Mouse (Mus musculus): ENCODE data around the gene Acss1. TPM values are rescaled to one million over a fixed set of nuclear protein-coding genes. Genes with fewer than 3 reads are reported as not detected.

The Acss1 gene
- total and polyA plus RNA-seq, 2 experiments from 2014 or later: 18.5 to 59.2 TPM

DNA sequence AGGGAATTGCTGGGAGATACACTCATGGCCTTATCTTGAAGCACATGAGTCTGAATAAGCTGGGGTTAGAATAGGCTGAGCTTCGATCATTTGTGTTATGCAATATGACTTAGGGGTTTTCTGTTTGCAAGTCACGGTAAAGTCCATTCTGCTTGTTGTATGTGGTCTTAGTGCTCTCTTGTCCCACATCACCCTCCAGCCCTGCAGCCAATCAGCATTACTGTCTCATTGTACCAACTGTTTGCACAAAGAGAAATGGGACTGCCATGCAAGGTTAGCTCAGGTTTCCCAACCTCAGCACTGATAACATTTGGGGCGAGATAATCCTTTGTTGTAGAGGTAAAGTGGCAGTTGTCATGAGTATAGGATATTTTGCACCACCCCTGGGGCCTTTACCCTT, 58.2 kb downstream of the Acss1 start:
- Histone ChIP-seq H3K9me3 (replicated peaks; ENCODE audit: control insufficient read depth, low read length) (no peaks in the 10 kb centered on the region), H3K27me3 (ENCODE audit: control insufficient read depth, insufficient read depth, low read length) (no peaks in the 10 kb centered on the region), H3K4me2 (ENCODE audit: low read depth, low read length) (no peak overlapping the region), H3K9ac (replicated peaks; ENCODE audit: low read depth, low read length) (no peak overlapping the region), H3K4me1 (ENCODE audit: control insufficient read depth, insufficient read depth) (no peaks in the 10 kb centered on the region), H3K27ac (ENCODE audit: low read depth) (no peak overlapping the region), H3K4me3 (ENCODE audit: low read depth, low read length) (no peak overlapping the region), H3K36me3 (replicated peaks; ENCODE audit: control insufficient read depth, insufficient read depth, low read length) (no peaks in the 10 kb centered on the region)
- DNase-seq (ENCODE audit: low spot score) (no peak), ATAC-seq (ENCODE audit: insufficient read depth, low read depth) (no peak)
- no peak for TF ChIP-seq CTCF (IDR thresholded peaks at IDR 0.05; ENCODE audit: low read depth)
- no peak for TF ChIP-seq EP300 (IDR thresholded peaks at IDR 0.05; ENCODE audit: low read depth)
- WGBS: 61% methylated on average over 3 of the region's 3 CpGs

DNA sequence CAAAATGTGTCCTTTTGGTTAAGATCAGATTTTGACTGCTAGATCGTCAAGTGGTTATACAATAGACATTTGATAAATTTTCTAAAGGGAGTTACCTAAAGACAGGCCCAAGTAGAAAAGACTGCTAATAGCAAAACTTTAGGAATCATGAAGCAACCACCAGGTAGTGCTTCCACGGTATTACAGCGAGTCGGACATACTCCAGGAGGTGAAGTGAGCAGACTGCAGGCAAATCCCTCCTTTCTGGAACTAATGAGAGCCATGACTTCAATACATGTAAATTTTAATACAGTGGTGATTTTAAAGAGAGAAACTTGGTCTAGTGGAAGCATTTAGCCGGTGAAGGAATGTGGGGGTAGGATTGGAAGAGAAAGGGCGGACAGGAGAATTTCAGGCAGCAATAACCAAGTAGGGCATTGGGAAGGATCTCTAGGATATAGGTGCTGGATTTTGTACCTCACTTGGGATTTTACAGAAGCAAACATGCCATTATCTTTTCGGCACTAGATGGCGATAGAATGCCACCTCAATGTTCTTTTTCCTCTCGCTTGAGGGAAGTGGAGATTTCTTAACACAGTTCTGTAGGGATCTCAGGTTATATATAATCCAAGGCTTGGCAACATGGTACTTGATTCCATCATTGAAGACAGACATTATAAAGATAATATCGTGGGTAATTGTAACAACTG, 59.3 kb downstream of the Acss1 start:
- ATAC-seq (ENCODE audit: insufficient read depth, low read depth) (peak; percentile 50; the same call in 1 of the 2 replicates), DNase-seq (ENCODE audit: low spot score) (peak; percentile 82)
- WGBS: under 1% methylated on average over 10 of the region's 10 CpGs
- Histone ChIP-seq H3K27me3 (ENCODE audit: control insufficient read depth, insufficient read depth, low read length) (no peaks in the 10 kb centered on the region), H3K4me3 (ENCODE audit: low read depth, low read length) (peak overlapping the region; percentile 87), H3K27ac (ENCODE audit: low read depth) (peak overlapping the region; percentile 62), H3K9ac (replicated peaks; ENCODE audit: low read depth, low read length) (peak overlapping the region; percentile 83), H3K9me3 (replicated peaks; ENCODE audit: control insufficient read depth, low read length) (no peaks in the 10 kb centered on the region), H3K36me3 (replicated peaks; ENCODE audit: control insufficient read depth, insufficient read depth, low read length) (no peaks in the 10 kb centered on the region), H3K4me1 (ENCODE audit: control insufficient read depth, insufficient read depth) (no peaks in the 10 kb centered on the region), H3K4me2 (ENCODE audit: low read depth, low read length) (peak overlapping the region; percentile 98)
- peak; percentile 94 for TF ChIP-seq CTCF (IDR thresholded peaks at IDR 0.05; ENCODE audit: low read depth)
- no peak for TF ChIP-seq EP300 (IDR thresholded peaks at IDR 0.05; ENCODE audit: low read depth)

DNA sequence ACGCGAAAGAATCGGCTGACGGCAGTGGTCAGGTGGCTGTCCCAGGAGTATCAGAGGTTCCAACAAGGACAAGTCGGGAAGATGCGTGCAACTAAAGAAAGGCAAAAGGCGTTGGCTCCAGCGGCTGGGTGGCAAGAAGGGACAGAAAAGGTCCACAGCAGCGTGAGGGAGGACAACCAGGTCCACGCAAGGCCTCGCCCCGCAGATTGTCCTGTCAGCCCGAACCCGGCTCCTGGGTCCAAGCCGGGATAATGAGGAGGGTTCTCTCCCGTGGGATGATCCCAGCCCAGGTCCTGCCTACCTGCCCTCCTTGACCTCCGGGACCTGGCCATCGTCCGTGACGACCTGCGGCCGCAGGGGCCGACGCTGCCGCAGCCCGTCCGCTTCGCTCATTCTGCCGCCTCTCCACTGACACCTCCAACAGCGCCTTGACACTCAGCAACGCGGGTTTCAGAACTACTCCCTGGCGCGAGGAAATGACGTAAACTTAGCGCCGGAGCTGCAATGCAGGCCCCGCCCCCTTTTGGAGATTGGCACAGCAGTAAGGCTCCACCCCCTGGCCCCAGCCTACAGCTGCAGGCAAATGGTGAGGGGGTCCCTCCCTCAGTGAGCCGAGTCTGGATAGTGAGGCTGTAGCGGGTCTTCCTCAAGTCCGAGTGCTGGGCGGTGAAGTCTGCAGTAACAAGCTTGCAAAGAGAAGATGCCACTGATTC, 60.1 kb downstream of the Acss1 start, which contains the start of gene Apmap:
Apmap (minus strand) TSS at position 481 of the 713 bp plus-strand sequence.
- TF ChIP-seq EP300 (IDR thresholded peaks at IDR 0.05; ENCODE audit: low read depth) (no peak), CTCF (IDR thresholded peaks at IDR 0.05; ENCODE audit: low read depth) (no peak; the same call in 1 of the 2 replicates)
- H3K27me3 ChIP-seq (ENCODE audit: control insufficient read depth, insufficient read depth, low read length): no peaks in the 10 kb centered on the region
- H3K9me3 ChIP-seq (replicated peaks; ENCODE audit: control insufficient read depth, low read length): no peaks in the 10 kb centered on the region
- H3K9ac ChIP-seq (replicated peaks; ENCODE audit: low read depth, low read length): peak within 1 kb of the TSS; percentile 83
- peak within 1 kb of the TSS; percentile 98 for H3K4me2 ChIP-seq (ENCODE audit: low read depth, low read length)
- WGBS: 1% methylated on average over 42 of the region's 42 CpGs
- ATAC-seq (ENCODE audit: insufficient read depth, low read depth) (peak; percentile 97), DNase-seq (ENCODE audit: low spot score) (peak; percentile 98)
- H3K27ac ChIP-seq (ENCODE audit: low read depth): peak within 1 kb of the TSS; percentile 62
- no peaks in the 10 kb centered on the region for H3K36me3 ChIP-seq (replicated peaks; ENCODE audit: control insufficient read depth, insufficient read depth, low read length)
- H3K4me3 ChIP-seq (ENCODE audit: low read depth, low read length): peak within 1 kb of the TSS; percentile 87
- no peaks in the 10 kb centered on the region for H3K4me1 ChIP-seq (ENCODE audit: control insufficient read depth, insufficient read depth)

DNA sequence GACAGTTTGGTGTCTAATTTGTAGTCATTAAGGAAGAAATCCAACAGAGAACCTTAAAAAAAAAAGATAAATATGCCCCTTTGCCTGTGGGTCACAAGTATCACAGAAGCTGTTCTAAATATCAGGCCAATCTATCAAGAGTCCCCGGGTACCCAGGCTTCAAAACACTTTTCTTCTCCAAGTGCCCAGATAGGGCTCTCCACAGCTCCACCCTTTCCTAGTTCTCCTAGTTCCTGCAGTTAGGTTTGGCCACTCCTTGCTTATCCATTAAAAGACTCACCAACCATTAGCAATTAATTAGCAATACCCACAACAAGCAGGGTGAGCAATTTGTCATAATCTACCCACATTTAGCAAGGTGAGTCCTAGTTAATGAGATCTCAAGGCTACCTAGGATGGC, 61.2 kb downstream of the Acss1 start:
- H3K4me1 ChIP-seq (ENCODE audit: control insufficient read depth, insufficient read depth): 0 out of 2 replicates have a peak, but pooled peaks cover 4% of the 10 kb centered on the region
- TF ChIP-seq CTCF (IDR thresholded peaks at IDR 0.05; ENCODE audit: low read depth) (no peak), EP300 (IDR thresholded peaks at IDR 0.05; ENCODE audit: low read depth) (no peak)
- no peaks in the 10 kb centered on the region for H3K9me3 ChIP-seq (replicated peaks; ENCODE audit: control insufficient read depth, low read length)
- DNase-seq (ENCODE audit: low spot score) (no peak), ATAC-seq (ENCODE audit: insufficient read depth, low read depth) (no peak)
- WGBS: 42% methylated on average over 1 of the region's 1 CpGs
- H3K27me3 ChIP-seq (ENCODE audit: control insufficient read depth, insufficient read depth, low read length): no peaks in the 10 kb centered on the region
- H3K36me3 ChIP-seq (replicated peaks; ENCODE audit: control insufficient read depth, insufficient read depth, low read length): no peaks in the 10 kb centered on the region
- no peak overlapping the region for H3K27ac ChIP-seq (ENCODE audit: low read depth)
- H3K4me2 ChIP-seq (ENCODE audit: low read depth, low read length): peak overlapping the region; percentile 98
- H3K4me3 ChIP-seq (ENCODE audit: low read depth, low read length): no peak overlapping the region; the same call in 1 of the 2 replicates
- no peak overlapping the region; the same call in 1 of the 2 replicates for H3K9ac ChIP-seq (replicated peaks; ENCODE audit: low read depth, low read length)

DNA sequence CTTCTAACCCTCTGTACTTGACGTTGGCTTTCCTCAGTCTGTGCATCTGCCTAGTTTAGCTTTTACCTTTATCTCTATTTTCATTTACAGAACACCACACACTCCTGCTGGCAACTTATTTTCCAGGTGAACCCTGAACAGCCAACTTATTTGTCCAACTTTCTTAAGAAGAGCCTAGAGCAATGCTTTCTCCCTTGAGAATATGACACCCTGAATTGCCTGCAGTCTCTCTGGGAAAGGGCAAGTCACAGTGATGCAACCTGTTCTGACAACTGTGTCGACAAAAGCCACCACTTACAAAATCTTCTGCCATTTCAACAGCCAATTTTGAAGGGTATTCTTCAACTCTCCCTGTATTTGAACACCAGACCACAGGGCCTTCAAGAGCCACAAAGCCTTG, 63.5 kb downstream of the Acss1 start:
- 78% methylated on average over 2 of the region's 2 CpGs for WGBS
- H3K36me3 ChIP-seq (replicated peaks; ENCODE audit: control insufficient read depth, insufficient read depth, low read length): no peaks in the 10 kb centered on the region
- no peak for TF ChIP-seq CTCF (IDR thresholded peaks at IDR 0.05; ENCODE audit: low read depth)
- TF ChIP-seq EP300 (IDR thresholded peaks at IDR 0.05; ENCODE audit: low read depth): no peak
- H3K9me3 ChIP-seq (replicated peaks; ENCODE audit: control insufficient read depth, low read length): no peaks in the 10 kb centered on the region
- ATAC-seq (ENCODE audit: insufficient read depth, low read depth) (no peak), DNase-seq (ENCODE audit: low spot score) (no peak)
- H3K4me1 ChIP-seq (ENCODE audit: control insufficient read depth, insufficient read depth): 0 out of 2 replicates have a peak, but pooled peaks cover 8% of the 10 kb centered on the region
- no peak overlapping the region for H3K27ac ChIP-seq (ENCODE audit: low read depth)
- H3K4me3 ChIP-seq (ENCODE audit: low read depth, low read length): no peak overlapping the region
- no peaks in the 10 kb centered on the region for H3K27me3 ChIP-seq (ENCODE audit: control insufficient read depth, insufficient read depth, low read length)
- H3K4me2 ChIP-seq (ENCODE audit: low read depth, low read length): no peak overlapping the region
- no peak overlapping the region for H3K9ac ChIP-seq (replicated peaks; ENCODE audit: low read depth, low read length)
